Mouse (Mus musculus) heart, adult 2 months (tissue): ENCODE measurements around the gene Lingo1.
A peak's percentile ranks its signal among the peaks of the same experiment; 100 is the strongest.

Experiments
- CTCF ChIP-seq: fragments of 200-600 bp; IDR thresholded peaks from 2 replicates; pipeline ENCODE4 v1.8.1; 2022; ENCODE audit warnings: antibody characterized with exemption, mild to moderate bottlenecking, moderate library complexity
- POLR2A ChIP-seq: fragments of 200-500 bp; IDR thresholded peaks from 2 replicates; pipeline ENCODE4 v1.6.1; 2011; ENCODE audit warnings: mild to moderate bottlenecking, low read depth, low read length, control low read depth; ENCODE audit not compliant: insufficient read depth

DNA sequence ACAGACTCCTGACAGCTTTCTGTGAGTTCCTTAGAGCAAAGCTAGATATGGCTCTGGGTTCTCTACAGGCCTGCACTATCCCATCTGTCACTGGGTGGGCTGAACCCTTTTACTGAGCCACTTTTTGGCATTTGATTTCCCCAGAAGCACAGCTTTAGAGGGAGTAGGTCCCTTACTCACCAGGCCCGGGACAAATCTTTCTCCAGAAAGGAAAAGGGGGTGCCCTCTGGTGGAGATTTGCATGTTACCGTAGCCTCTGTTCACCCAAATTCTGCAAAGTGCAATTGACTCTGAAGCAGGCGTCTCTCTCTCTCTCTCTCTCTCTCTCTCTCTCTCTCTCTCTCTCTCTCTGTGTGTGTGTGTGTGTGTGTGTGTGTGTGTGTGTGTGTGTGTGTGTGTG lies 28.6 kb upstream of the Lingo1 start:
- TF ChIP-seq POLR2A (no peak), CTCF (peak; percentile 63)
